Mouse (Mus musculus) E14TG2a.4 (cell line): ENCODE measurements at regions not wholly inside any gene's neighbourhood (a gene's known extent, or its start where the extent isn't known, plus 50 kb on each side); places are given as distances from the start of the nearest gene placed in this dataset.

Experiments used
- CTCF ChIP-seq: conservative IDR thresholded peaks from 2 replicates; pipeline ENCODE4 v1.5.1; 2014; ENCODE audit warnings: low read length
- POU5F1 ChIP-seq: IDR thresholded peaks from 2 replicates; pipeline ENCODE4 v1.6.1; 2014; ENCODE audit warnings: low read length, borderline replicate concordance

- TF ChIP-seq CTCF, result no peak
- TF ChIP-seq POU5F1, result peak; percentile 31; the same call in 1 of the 2 replicates
These were observed 466.2 kb downstream of the Zfp536 start for GRCm38 (mm10) chr7:37307191-37307590.
